Mouse (Mus musculus) fat pad, adult 2 months (tissue): Measurements from ENCODE around the gene Gtsf1l.

Source experiments
- DNase-seq: peaks from one replicate; pipeline ENCODE4 v3.0.0-alpha.2; 2011; ENCODE audit warnings: low read depth, low spot score; ENCODE audit errors: extremely low read depth

Gtsf1l gene

DNA sequence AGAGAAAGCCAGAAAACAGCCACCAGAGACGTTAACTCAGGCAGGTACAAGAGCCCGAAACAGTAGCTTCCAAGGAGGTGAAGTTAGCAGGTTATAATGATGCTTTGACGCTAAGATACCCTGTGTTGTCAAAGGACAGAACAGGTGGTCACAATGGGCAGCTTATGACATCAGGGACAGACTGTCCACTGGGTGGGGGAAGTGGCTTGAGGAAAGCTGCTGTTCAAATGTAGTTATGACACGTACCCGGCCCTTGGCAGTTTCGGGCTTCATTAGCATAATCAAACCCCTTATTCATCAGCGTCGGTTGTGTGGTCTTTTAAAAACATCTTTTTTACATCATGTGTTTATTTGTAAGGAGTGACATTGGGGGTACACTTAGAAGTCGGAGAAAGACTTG is at the start of gene Gtsf1l:
Gtsf1l (minus strand) TSS at position 128 of the 400 bp plus-strand sequence.
- no peak for DNase-seq

DNA sequence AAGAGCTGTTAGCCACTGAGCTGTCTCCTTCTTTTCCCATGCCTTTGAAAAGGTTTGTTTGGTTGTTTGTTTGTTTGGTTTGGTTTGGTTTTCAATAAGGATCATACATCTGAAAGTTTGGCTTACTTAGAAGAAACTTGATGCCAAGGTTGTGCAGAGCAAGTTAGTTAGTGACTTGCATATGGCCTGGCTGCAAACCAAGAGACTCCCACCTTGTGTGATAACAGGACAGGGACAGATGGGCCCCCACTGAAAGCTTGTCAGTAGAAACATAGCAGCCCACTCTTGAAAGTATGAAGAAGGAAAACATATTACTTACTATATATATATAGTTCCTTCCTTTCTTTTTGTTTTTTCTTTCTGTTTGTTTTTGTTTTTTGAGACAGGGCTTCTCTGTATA is 49.3 kb upstream of the Gtsf1l start:
- no peak for DNase-seq

DNA sequence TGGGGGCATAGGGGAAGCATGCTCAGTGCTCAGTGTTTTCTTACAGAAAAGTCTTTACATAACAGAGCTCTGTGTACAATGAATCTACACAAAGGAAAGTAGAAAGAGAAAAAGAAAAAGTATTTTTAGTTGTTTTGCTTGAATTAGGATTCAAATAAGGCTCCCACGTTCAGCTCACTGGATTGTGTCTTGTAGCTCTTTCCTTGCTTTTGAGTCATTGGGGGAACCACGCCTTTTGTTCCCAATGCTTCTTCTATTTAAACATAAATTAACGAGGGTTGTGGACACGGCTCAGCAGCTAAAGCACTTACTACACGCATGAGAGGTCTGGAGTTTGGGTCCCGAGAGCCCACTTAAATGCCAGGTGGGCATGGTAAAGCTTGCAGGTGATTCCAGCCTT is 48.3 kb upstream of the Gtsf1l start:
- DNase-seq, result no peak

DNA sequence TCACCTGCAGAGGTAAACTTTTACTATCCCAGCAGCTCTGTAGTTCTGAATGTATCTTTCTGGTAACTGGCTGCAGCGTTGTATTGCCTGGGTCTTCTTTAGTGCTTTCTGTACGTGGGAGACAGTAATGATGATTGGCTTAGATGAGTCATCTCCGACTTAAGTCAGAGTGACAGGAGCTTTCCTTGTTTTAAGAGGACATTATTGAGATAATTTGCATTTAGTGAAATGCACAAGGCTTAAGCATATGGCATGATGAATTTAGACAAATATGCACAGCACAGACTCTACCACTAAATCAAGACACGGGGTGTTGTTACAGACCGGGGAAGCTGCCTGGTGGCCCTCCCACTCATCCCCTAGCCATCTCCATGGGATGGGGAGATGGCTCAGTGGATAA is 44.7 kb upstream of the Gtsf1l start:
- DNase-seq, result no peak

DNA sequence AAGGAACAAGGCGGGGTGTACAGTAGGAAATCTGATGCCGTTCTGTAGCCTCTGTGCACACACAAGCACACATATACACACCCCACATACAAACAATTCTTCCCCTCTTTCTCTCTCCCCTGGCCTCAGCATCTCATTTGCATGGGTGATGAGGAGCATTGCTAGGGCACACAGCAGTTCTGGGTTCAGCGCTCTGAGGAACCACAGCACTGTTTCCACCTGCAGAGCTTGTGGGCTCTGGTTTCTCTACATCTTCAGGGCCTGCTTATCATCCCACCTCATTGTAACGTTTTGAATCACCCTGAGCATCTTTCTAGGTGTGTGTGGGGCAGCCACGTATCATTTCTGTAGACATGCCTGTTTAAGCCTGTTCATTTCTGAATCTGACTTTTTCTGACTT is 43.2 kb upstream of the Gtsf1l start:
- no peak for DNase-seq

DNA sequence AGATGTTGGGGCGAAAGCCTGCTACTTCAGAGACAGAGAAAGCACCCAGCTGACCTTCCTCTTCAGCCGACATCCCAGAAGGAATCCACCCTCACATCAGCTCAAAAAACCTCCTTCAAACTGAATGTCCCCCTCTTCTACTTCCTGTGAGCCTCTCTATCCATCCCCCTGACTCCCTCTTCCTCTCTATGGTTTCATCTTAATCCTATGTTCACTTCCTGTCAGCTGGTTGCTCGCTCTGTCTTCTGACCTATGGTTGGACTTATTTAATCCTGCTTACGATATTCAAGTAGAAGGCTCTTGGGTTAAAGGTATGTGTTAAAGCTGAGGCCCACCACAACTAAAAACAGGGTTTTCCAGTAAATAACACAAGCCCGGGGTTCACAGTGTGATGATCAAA is 35.8 kb upstream of the Gtsf1l start:
- DNase-seq, result no peak

DNA sequence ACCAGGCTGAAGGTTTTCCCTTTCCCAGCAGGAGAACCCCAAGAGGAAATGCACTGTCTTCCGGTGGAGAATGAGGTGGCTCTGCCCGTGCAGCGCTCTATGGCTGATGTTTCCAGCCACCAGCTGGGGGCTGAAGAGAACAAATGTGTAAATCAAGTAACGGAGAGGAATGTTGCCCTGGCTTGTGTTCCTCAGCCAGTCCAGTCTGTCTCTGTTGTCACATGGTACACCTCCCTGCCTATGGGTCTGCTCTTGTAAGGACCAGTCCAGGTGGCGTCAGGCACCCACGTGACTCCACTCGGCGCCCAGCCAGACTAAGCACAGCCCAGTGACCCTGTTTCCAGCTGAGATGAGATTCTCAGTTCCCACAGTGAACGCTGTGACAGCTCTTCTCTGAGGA is 34.7 kb upstream of the Gtsf1l start:
- DNase-seq, result no peak

DNA sequence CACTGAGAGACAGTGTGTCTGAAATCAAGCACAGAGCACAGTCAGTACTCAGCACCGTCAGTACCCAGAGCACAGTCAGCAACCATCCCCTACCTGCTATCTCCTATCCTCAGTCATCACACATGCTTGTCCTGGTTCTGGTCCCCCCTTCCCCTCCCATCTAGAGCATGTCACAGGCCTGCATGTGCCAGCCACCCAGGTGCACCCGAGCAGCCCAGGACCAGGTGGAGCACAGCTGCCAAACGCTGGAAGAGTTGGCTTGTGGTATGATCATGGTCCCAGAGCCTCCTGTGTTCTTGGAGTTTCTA is 33.7 kb upstream of the Gtsf1l start:
- no peak for DNase-seq

DNA sequence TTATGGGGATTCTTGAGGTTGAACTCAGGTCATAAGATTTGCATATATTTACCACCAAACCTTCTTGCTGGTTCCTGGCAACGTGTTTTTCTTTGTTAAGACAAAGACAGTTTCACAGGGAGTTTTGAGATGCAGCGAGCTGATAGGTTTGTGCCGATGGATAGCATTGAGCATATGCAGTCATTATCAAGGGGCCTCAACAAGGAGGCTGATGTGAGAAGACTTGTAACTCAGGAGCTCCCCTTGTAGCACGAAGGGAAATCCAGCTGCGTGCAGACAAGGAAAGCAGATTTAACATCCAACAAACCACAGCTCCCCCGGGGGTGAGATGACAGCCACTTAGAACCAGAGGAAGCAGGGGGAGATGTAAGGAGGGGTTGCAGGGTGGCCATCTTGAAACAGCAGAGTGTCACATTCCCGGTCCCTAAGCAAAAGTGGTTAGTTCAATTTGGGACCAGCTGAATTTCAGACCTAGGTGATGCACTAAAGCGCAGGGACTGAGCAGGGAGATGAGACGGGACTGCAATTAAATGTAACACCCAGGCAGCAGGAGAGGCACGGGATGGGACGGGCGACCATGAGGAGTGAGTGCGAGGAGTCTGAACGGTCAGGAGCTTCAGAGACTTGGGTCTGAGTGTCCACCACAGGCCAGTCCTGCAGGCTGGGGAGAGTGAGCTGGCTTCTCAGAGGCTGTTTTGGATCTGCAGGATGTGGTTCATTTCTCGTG is 33.1 kb upstream of the Gtsf1l start:
- DNase-seq, result no peak

DNA sequence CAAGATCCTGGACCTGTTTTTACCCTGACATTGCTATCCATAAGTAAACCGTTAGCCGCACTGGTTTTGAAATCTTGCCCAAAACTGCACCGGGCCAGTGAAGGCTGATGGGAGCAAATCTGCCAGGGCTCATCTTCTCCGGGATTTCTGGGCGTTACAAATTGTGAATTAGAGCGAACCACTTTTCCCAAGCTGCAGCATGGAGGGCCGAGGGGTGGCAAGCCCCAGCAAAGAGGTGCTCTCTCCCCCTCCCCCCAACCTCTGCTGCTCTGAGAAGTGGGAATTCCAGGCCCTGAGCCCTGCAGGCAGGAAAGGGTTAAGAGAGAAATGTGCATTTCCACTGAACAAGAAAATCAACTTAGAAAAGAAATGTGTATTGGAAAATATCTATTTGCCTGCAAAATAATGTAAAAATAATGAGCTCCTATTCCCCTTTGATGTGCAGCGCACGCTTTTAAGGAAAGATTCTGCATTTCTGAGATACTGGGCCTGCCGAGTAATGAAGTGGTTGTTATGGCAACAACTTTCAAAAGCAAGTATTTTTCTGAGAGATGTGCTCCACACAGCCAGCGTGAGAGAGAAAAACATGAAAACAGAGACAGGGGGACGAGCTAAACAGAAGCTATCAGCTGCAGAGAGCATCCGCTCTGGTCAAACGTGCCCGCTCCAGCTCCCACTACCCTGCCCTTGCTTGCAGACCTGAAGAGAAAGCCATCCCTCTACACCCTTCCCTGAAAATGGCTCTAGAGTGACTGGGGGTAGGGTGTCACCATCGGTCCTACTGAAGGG is 24.0 kb upstream of the Gtsf1l start:
- no peak for DNase-seq

DNA sequence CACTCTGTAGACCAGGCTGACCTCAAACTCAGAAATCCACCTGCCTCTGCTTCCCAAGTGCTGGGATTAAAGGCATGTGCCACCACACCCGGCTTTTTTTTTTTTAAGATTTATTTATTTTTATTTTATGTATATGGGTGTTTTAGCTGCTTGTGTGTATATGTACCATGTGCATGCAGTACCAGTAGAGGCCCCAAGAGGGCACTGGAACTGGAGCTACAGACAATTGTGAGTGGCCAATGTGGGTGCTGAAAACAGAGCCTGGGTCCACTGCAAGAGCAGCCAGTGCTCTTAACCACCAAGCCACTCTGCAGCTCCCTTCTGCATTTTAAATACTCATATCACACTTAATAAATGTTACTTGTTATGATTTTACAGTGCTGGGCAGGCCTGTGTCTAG is 23.1 kb upstream of the Gtsf1l start:
- DNase-seq, result no peak

DNA sequence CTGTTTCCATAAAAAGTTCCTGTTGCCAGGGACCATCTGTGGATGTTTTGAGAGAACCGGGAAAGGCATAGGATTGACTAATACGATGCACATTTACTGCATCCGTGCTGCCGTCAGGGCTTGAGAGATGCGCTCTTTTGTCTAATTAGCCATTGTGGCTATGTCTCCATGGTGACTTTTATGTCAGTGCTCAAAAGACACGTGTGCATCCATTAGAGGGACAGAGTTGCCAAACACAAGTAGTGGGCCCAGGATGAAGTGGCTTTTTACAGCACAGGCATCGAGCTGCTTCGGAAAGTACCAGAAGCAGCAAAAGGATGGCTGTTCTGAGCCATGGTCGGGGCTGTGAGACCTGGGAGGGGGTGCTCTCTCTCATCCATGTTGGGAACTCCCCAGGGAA is 20.7 kb upstream of the Gtsf1l start:
- DNase-seq, result no peak

DNA sequence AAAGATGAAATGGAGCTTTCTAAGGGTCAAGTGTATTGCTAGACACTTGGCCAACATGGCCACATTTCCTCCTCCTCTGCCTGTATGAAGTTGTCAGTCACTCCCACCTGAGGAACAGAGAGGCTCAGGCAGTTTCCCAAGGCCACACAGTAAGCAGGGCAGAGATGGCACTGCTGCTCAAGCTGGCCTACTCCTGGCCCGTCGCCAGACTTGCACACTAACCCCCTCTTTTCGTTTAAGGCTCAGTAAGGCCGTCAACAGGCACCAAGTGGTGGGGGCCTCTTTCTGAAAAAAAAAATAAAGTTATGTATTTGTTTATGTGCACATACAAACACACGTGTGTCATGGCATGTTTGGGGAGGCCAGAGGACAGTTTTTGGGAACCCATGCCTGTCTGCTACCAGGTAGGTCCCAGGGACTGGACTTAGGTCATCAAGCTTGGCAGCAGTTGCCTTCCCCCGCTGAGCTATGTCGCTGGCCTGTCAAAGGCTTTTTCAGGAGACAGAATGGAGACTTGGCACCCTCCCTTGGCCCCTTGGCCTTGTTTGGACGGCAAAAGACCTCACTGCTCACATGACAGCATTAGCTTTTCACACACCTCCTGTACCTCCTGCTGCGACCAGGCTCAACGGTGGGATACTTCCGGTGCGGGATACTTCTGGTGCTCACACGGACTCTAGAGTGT is 16.6 kb upstream of the Gtsf1l start:
- no peak for DNase-seq

DNA sequence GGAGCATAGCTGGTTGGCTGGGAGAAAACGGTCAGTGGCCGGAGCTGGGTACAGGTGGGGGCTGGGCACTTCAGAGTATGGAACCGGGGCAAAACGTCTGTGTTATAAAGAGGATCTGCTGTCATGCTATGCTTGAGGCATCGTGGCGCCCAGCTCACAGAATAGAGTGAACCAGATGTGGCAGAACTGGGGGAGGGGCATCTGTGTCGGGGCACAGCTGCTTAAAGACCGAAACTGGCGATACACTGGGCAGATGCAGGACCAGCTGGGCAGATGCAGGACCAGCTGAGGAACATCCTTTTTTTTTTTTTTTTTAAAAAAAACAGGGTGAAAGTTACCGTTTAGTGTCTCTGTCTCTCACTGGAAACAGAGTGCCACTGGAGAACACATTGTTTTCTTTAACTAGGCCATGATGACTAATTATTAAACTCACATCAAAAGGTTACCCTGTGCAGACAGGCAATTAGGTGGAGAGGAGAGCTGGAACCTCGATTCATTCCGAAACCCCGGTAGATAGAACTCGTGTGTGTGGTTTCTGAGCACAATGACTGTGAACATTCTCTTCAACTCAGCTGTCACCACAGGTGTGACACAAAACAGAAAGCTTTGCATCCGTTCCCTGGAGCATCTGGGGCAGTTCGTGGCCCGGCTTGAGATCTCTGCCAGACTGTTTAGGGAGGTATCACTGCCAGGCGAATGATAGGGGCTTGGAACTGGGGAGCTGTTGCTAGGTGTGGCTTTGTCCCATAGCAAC is 15.4 kb upstream of the Gtsf1l start:
- no peak for DNase-seq

DNA sequence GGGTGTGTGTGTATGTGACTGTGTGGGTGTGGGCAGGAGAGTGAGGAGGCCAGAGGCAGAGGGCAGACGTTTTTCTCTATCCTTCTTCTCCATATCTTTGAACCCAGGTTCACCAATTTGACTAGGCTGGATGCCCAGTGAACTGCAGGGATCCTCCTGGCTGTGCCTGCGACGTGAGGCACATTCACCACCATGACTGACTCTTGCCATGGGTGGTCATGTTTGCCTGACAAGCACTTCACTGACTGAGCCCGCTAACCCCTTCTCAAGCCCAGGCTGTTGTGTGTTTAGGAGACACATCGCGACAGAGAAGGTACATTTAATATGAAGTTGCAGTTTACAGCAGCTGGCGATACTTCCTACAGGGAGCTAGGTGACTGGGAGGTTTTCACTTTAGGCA is 14.6 kb upstream of the Gtsf1l start:
- no peak for DNase-seq

DNA sequence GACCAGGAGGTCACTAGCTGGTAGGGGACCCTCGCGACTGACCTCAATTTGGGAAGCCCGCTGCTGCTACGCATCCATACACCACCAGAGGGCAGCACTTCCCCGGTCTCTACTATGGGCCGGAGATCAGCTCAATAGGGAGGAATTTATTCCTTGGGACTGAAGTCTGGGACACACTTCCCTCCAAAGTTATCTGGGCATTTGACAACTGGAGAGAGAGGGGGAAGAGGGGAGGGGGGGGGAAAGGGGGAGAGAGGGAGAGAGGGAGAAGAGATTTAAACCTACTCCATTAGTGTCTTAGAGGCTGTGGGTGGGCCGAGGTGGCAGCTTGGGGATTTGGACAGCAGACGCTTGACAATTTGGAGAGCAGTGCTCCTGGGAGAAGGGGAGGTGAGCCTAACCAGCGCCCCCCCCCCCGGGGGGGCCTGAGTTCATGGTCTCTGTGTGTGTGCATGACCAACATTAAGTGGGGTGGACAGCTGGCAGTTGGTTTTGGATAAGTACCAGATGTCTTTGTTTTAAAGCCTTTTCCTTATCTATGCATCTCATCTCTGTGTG is 14.1 kb upstream of the Gtsf1l start:
- no peak for DNase-seq

DNA sequence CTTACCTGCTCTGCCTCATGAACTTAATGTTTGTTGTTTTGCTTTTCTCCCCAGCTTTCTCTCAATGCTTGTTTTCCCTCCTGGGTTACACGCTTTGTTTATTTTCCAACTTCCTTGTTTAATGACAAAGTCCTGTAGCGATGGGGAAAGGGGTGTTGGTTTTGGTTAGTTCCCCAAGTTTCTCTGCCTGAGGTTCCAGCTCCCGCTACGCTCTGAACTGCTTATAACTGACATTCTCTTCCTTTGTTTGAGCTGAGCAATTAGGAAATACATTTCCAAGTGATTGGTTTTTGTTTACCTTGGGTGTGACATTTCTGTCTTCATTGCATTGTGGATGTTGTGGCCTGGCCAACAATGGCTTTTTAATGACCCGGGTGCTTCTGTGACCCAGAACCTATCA is 12.9 kb upstream of the Gtsf1l start:
- no peak for DNase-seq

DNA sequence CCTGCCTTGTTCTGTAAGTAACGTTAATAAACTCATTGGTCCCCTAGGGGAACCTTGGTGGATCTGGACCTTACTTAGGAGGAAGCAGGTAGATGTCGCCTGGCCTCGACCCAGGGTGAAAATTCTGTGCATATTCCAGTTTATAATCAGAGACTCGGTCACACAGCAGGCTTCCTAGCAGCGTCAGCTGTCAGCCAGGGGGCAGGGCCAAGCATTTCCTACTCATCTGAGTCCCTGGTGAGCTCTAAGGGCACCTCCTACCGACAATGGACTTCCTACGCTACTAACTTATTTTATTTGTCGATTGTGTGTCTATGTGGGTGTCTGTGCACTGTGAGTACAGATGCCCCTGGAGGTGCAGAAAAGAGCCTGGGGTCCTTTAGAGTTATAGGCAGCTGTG is 12.3 kb upstream of the Gtsf1l start:
- no peak for DNase-seq

DNA sequence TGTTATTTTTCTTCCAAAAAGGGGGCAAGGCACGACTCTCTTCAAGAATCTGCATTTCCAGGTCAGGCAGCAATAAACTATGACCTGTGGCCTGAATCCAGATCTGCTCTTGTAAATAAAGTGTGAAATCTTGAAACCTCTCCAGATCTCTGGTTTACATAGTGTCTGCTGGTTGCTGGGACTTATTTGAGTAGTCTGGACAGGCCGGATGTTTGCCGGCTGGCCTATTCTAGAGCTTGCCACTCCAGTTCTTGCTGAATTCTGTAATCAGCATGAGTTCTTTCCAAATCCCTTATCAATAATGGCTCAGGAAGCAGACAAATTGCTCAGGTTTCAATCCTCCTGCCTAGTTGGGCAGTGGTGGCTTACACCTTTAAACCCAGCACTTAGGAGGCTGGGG is 8.1 kb upstream of the Gtsf1l start:
- DNase-seq, result no peak

DNA sequence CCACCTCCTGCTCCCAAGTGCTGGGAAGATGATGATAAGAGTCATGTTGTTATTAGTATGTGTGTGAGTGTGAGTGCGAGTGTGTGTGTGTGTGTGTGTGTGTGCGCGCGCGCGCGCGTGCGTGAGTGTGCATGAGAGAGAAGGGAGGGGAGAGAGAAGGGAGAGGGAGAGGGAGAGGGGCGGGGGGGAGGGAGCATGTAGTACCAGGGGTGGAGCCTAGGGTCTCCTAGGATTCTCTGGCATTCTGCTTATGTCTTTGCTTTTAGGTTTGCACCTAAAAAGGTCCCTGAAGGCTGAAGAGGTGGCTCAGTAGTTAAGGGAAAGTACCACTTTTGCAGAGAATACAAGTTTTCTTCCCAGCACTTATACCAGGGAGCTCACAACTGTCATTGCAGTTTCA is 7.3 kb upstream of the Gtsf1l start:
- DNase-seq, result no peak

DNA sequence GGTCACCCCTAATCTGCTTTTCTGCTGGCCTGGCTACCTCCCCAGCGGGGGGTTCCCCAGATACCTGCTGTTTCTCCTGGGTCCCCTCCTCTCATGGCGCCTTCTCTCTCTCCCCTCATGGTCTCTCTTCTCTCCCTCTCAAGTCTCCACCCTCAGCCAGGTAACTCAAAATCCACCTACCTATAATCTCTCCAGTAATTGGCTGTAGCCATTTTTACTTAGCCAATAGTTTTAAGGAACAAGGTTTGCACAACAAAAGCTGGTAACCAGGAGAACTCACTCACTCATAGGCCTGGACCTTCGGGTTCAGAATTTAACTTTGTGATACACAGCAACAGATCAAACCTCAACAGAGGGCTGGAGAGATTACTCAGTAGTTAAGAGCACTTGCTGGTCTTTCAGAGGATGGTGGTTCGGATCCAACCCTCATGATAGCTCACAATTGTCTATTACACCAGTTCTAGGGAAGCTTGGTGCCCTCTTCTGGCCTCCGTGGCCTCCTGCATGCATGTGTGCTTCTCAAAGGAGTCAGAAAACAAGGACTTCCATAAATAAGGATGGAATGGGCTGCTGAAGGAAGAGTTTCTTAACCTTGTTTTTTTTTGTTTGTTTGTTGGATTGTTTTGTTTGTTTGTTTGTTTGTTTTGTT is 1.9 kb upstream of the Gtsf1l start:
- no peak for DNase-seq
